Mouse (Mus musculus): ENCODE measurements around the gene B9d2.
A peak's percentile ranks its signal among the peaks of the same experiment; 100 is the strongest.

The B9d2 gene

GRCm38 (mm10) chr7:25674297-25674696 is 6.3 kb upstream of the B9d2 start:
- DNase-seq (ENCODE audit: extremely low spot score, low spot score), result no peak

- DNase-seq (ENCODE audit: extremely low spot score, low spot score), result no peak
These were observed 5.8 kb upstream of the B9d2 start, which contains the start of gene Tmem91 for GRCm38 (mm10) chr7:25674719-25675300. Gene Tmem91 (minus strand): TSS chr7:25675166.

- no peak for DNase-seq (ENCODE audit: extremely low spot score, low spot score)
These were observed 5.2 kb upstream of the B9d2 start for GRCm38 (mm10) chr7:25675405-25675804.

- DNase-seq (ENCODE audit: extremely low spot score, low spot score), result no peak
These were observed 4.3 kb upstream of the B9d2 start for GRCm38 (mm10) chr7:25676085-25676781.

GRCm38 (mm10) chr7:25677013-25677412 is 3.6 kb upstream of the B9d2 start:
- DNase-seq (ENCODE audit: extremely low spot score, low spot score), result no peak

GRCm38 (mm10) chr7:25679971-25680370 is 609 bp upstream of the B9d2 start:
- no peak for DNase-seq (ENCODE audit: extremely low spot score, low spot score)

GRCm38 (mm10) chr7:25681341-25682231 is 1.0 kb downstream of the B9d2 start:
- no peak for DNase-seq (ENCODE audit: extremely low spot score, low spot score)

- no peak for DNase-seq (ENCODE audit: extremely low spot score, low spot score)
These were observed 3.0 kb downstream of the B9d2 start for GRCm38 (mm10) chr7:25683474-25684180.

GRCm38 (mm10) chr7:25684659-25685058 is 4.1 kb downstream of the B9d2 start:
- DNase-seq (ENCODE audit: extremely low spot score, low spot score), result no peak

GRCm38 (mm10) chr7:25685926-25686470 is 5.4 kb downstream of the B9d2 start:
- no peak for DNase-seq (ENCODE audit: extremely low spot score, low spot score)

- peak; percentile 81 for DNase-seq (ENCODE audit: extremely low spot score, low spot score)
These were observed 6.3 kb downstream of the B9d2 start, which contains the start of gene Tgfb1 for GRCm38 (mm10) chr7:25686680-25687531. Gene Tgfb1 (plus strand): TSS chr7:25687002.

- DNase-seq (ENCODE audit: extremely low spot score, low spot score), result peak; percentile 57
These were observed 7.3 kb downstream of the B9d2 start for GRCm38 (mm10) chr7:25687811-25688401.

- DNase-seq (ENCODE audit: extremely low spot score, low spot score), result peak; percentile 48
These were observed 8.4 kb downstream of the B9d2 start for GRCm38 (mm10) chr7:25688810-25689586.

GRCm38 (mm10) chr7:25689603-25690021 is 9.0 kb downstream of the B9d2 start:
- peak; percentile 24 for DNase-seq (ENCODE audit: extremely low spot score, low spot score)

GRCm38 (mm10) chr7:25690051-25690450 is 9.5 kb downstream of the B9d2 start:
- DNase-seq (ENCODE audit: extremely low spot score, low spot score), result no peak

GRCm38 (mm10) chr7:25694104-25694503 is 13.5 kb downstream of the B9d2 start:
- DNase-seq (ENCODE audit: extremely low spot score, low spot score), result no peak

- no peak for DNase-seq (ENCODE audit: extremely low spot score, low spot score)
These were observed 19.3 kb downstream of the B9d2 start for GRCm38 (mm10) chr7:25699851-25700250.

GRCm38 (mm10) chr7:25700732-25701131 is 20.2 kb downstream of the B9d2 start:
- no peak for DNase-seq (ENCODE audit: extremely low spot score, low spot score)

- no peak for DNase-seq (ENCODE audit: extremely low spot score, low spot score)
These were observed 21.8 kb downstream of the B9d2 start for GRCm38 (mm10) chr7:25702350-25702749.
